Mouse (Mus musculus) G1E (cell line): ENCODE results near the gene Relch. TPM values are rescaled to one million over a fixed set of nuclear protein-coding genes. Genes with fewer than 3 reads are reported as not detected.

ENCODE experiments used
- ATAC-seq: 2 replicates; pipeline ENCODE4 v1.8.0; 2016; ENCODE audit warnings: mild to moderate bottlenecking; ENCODE audit not compliant: insufficient number of reproducible peaks, poor library complexity, low FRiP score, severe bottlenecking; ENCODE audit errors: extremely low read depth
- DNase-seq: peaks from one replicate; pipeline ENCODE4 v3.0.0; 2012; ENCODE audit warnings: low spot score
- H3K27me3 ChIP-seq: 2 replicates; pipeline ENCODE4 v1.6.1; 2012; ENCODE audit warnings: mild to moderate bottlenecking, low read length, inconsistent platforms; ENCODE audit not compliant: insufficient read depth
- H3K36me3 ChIP-seq: replicated peaks from 2 replicates; pipeline ENCODE3; 2012; ENCODE audit warnings: mild to moderate bottlenecking, inconsistent platforms
- H3K4me1 ChIP-seq: 2 replicates; pipeline ENCODE4 v1.6.1; 2012; ENCODE audit warnings: low read depth, low read length, inconsistent platforms, mixed read lengths; ENCODE audit not compliant: insufficient read depth
- H3K4me3 ChIP-seq: 2 replicates; pipeline ENCODE4 v1.5.1; 2012; ENCODE audit warnings: low read depth, mild to moderate bottlenecking, inconsistent platforms, low read length, moderate library complexity, mixed read lengths
- H3K9me3 ChIP-seq: replicated peaks from 2 replicates; pipeline ENCODE4 v1.6.1; 2012; ENCODE audit warnings: inconsistent platforms
- CTCF ChIP-seq: IDR thresholded peaks from 2 replicates; pipeline ENCODE4 v1.5.1; 2012; ENCODE audit warnings: low read depth, low read length, inconsistent platforms, mixed read lengths
- GATA1 ChIP-seq: IDR thresholded peaks from 2 replicates; pipeline ENCODE4 v1.6.1; 2012; ENCODE audit warnings: borderline replicate concordance, low read length, inconsistent platforms, mixed read lengths
- GATA2 ChIP-seq: IDR thresholded peaks from 2 replicates; pipeline ENCODE4 v1.6.1; 2012; ENCODE audit warnings: low read depth, low read length, inconsistent platforms, borderline replicate concordance
- POLR2AphosphoS5 ChIP-seq: IDR thresholded peaks from 2 replicates; pipeline ENCODE4 v1.6.1; 2012; ENCODE audit warnings: low read depth, low read length, inconsistent platforms; ENCODE audit not compliant: insufficient replicate concordance
- TAL1 ChIP-seq: conservative IDR thresholded peaks from 2 replicates; pipeline ENCODE4 v1.6.1; 2012; ENCODE audit warnings: low read depth, low read length, inconsistent platforms, mixed read lengths
- polyA plus RNA-seq: library from polyadenylated mRNA; stranded (reverse); fragments of >175 nt; gene quantifications from 2 replicates; pipeline ENCODE4 v1.2.3, GENCODE M21; 2012
- total RNA-seq, 2 experiments: library from RNA; stranded (forward) in 1 of 2; stranded (reverse) in 1 of 2; fragments of 200-1000 nt in 1 of 2; fragments of >200 nt in 1 of 2; fragmentation: Nextera tagmentation in 1 of 2; gene quantifications; 2 replicates each; pipeline ENCODE4 v1.2.3; 2014 to 2017

Relch gene
- total and polyA plus RNA-seq, 3 experiments, result 40.8 to 83.2 (median 76.6) TPM

GRCm38 (mm10) chr1:105770685-105771084, 107.0 kb downstream of the Relch start:
- Histone ChIP-seq H3K9me3 (no peaks in the 10 kb centered on the region), H3K36me3 (no peaks in the 10 kb centered on the region), H3K27me3 (0 out of 2 replicates have a peak, but pooled peaks cover 2% of the 10 kb centered on the region), H3K4me3 (no peak overlapping the region), H3K4me1 (no peaks in the 10 kb centered on the region)
- DNase-seq (no peak), ATAC-seq (no peak)
- TF ChIP-seq GATA1 (no peak), GATA2 (no peak), CTCF (no peak), POLR2AphosphoS5 (no peak), TAL1 (no peak)

- ATAC-seq, result no peak
- no peak overlapping the region for H3K4me3 ChIP-seq
- DNase-seq, result no peak
- H3K27me3 ChIP-seq, result no peaks in the 10 kb centered on the region
- no peaks in the 10 kb centered on the region for H3K4me1 ChIP-seq
- TF ChIP-seq POLR2AphosphoS5 (no peak), CTCF (no peak), GATA1 (no peak), TAL1 (no peak), GATA2 (no peak)
- no peaks in the 10 kb centered on the region for H3K36me3 ChIP-seq
- H3K9me3 ChIP-seq, result 0 out of 2 replicates have a peak, but pooled peaks cover 2% of the 10 kb centered on the region
These were observed 112.8 kb downstream of the Relch start for GRCm38 (mm10) chr1:105776426-105776825.

DNA sequence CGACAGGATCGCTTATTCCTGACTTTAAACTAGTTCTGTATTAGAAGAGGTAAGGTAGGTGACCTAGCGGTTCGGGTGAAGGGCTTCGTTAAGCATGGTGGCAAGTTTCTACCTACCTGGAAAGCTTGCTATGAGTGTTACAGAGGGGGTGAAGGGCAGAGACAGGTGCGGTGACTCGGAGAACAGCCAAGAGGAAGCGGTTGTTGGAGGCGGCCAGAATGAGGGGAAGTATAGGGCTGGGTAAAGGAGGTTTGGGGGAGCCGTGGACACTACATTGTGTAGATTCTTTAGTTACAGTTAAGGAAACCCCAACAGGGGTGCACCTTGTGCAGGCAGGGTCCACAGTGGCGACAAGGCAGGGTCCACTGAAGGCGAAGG, 116.4 kb downstream of the Relch start:
- DNase-seq (no peak), ATAC-seq (no peak)
- Histone ChIP-seq H3K9me3 (0 out of 2 replicates have a peak, but pooled peaks cover 2% of the 10 kb centered on the region), H3K36me3 (no peaks in the 10 kb centered on the region), H3K4me3 (no peak overlapping the region), H3K4me1 (no peaks in the 10 kb centered on the region), H3K27me3 (no peaks in the 10 kb centered on the region)
- no peak for TF ChIP-seq TAL1

- 0 out of 2 replicates have a peak, but pooled peaks cover 2% of the 10 kb centered on the region for H3K9me3 ChIP-seq
- no peaks in the 10 kb centered on the region for H3K36me3 ChIP-seq
- no peak within 1 kb of the TSS for H3K4me3 ChIP-seq
- no peaks in the 10 kb centered on the region for H3K27me3 ChIP-seq
- no peak for ATAC-seq
- TF ChIP-seq TAL1, result no peak
- TF ChIP-seq GATA2, result no peak
- TF ChIP-seq CTCF, result no peak
- no peak for TF ChIP-seq GATA1
- no peak for TF ChIP-seq POLR2AphosphoS5
- H3K4me1 ChIP-seq, result no peaks in the 10 kb centered on the region
- DNase-seq, result peak; percentile 22
These were observed 117.0 kb downstream of the Relch start, which contains the start of gene Tnfrsf11a for GRCm38 (mm10) chr1:105780457-105781364. TSS of gene Tnfrsf11a (plus strand) at chr1:105780718.

DNA sequence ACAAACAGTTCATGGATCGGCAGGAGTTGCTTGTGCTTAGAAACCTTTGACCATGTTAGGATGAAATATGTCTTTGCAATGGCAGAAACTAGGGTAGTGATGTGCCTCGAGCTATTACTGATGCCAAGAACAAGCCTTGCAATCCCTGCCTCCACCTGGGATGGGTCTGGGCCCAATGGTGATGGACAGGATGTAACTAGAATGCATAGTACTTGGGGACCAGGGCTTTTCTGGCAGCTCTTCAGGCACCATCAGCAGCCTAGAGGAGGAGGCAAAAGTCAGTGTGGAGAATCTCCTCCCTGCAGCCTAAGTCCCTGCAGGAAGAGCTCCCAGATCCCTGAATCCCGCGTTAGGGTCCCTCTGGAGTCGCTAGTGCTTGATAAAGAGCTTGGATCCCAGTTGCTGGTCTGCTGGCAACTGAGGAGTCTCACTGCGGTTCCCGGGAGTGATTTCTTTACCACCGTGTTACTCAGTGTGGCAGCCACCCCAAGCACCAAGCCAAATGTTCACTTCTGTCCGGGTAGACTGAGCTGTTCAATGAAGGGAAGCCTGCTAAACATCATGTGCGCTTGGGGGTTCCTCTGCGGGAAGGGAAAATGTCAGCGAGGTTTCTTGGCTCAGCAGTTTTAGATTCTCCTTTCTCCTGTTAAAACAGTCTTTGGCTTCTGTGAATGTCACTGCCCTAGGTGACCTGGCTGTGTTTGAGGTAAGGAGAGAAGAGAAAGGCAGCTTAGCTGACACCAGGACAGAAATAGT, 117.9 kb downstream of the Relch start:
- DNase-seq (no peak), ATAC-seq (no peak)
- H3K9me3 ChIP-seq, result 0 out of 2 replicates have a peak, but pooled peaks cover 2% of the 10 kb centered on the region
- TF ChIP-seq POLR2AphosphoS5 (no peak), CTCF (no peak), GATA2 (no peak), GATA1 (no peak), TAL1 (no peak)
- no peak overlapping the region for H3K4me3 ChIP-seq
- no peaks in the 10 kb centered on the region for H3K4me1 ChIP-seq
- H3K27me3 ChIP-seq, result no peaks in the 10 kb centered on the region
- no peaks in the 10 kb centered on the region for H3K36me3 ChIP-seq

- no peak for DNase-seq
These were observed 120.8 kb downstream of the Relch start for GRCm38 (mm10) chr1:105784257-105785016.

More at GRCm38 (mm10) chr1:105784257-105785016, 120.8 kb downstream of the Relch start:
- H3K36me3 ChIP-seq, result no peaks in the 10 kb centered on the region
- no peak overlapping the region for H3K4me3 ChIP-seq
- TF ChIP-seq TAL1 (no peak), POLR2AphosphoS5 (no peak)
- 0 out of 2 replicates have a peak, but pooled peaks cover 2% of the 10 kb centered on the region for H3K9me3 ChIP-seq
- no peaks in the 10 kb centered on the region for H3K4me1 ChIP-seq
- no peaks in the 10 kb centered on the region for H3K27me3 ChIP-seq
- ATAC-seq, result no peak
